Mouse (Mus musculus) effector memory CD4-positive, alpha-beta T cell, adult 5 months (primary cell): ENCODE measurements around the gene Gm6763. TPM values are rescaled to one million over a fixed set of nuclear protein-coding genes. Genes with fewer than 3 reads are reported as not detected.

Experiments
- polyA plus RNA-seq: library from polyadenylated mRNA; unstranded; fragments of 100-300 nt; shearing (Covaris generic); gene quantifications from one replicate; pipeline ENCODE4 v1.2.1, GENCODE M21; 2017

The Gm6763 gene
- not detected for polyA plus RNA-seq

GRCm38 (mm10) chr10:104151197-104151596 is at the start of gene Gm6763:
Gene Gm6763 (plus strand): TSS chr10:104151497.

DNA sequence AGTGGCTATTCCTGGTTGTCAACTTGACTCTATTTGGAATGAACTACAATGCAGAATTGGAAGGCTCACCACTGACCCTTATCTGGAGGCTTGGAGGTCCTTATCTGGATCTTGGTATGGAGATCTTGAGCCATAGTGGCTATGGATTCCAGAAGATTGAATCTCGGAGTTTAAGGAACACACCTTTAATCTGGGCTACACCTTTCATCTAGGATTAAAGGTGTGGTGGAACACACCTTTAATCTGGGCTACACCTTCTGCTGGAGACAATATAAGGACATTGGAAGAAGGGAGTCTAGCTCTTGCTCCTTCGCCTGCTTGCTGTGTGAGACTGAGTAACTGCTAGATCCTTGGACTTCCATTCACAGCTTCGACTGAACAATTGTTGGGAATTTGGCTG is 8.6 kb upstream of the Gm6763 start, which contains the start of gene Gm21293:
Gm21293 (plus strand) TSS at position 301 of the 400 bp plus-strand sequence.

DNA sequence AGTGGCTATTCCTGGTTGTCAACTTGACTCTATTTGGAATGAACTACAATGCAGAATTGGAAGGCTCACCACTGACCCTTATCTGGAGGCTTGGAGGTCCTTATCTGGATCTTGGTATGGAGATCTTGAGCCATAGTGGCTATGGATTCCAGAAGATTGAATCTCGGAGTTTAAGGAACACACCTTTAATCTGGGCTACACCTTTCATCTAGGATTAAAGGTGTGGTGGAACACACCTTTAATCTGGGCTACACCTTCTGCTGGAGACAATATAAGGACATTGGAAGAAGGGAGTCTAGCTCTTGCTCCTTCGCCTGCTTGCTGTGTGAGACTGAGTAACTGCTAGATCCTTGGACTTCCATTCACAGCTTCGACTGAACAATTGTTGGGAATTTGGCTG is 8.4 kb downstream of the Gm6763 start, which contains the start of gene Gm8764:
Gm8764 (plus strand) TSS at position 301 of the 400 bp plus-strand sequence.

DNA sequence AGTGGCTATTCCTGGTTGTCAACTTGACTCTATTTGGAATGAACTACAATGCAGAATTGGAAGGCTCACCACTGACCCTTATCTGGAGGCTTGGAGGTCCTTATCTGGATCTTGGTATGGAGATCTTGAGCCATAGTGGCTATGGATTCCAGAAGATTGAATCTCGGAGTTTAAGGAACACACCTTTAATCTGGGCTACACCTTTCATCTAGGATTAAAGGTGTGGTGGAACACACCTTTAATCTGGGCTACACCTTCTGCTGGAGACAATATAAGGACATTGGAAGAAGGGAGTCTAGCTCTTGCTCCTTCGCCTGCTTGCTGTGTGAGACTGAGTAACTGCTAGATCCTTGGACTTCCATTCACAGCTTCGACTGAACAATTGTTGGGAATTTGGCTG is 16.9 kb downstream of the Gm6763 start, which contains the start of gene Gm21304:
Gm21304 (plus strand) TSS at position 301 of the 400 bp plus-strand sequence.

GRCm38 (mm10) chr10:104176724-104177123 is 25.4 kb downstream of the Gm6763 start, which contains the start of gene Gm21312:
Gene Gm21312 (plus strand): TSS chr10:104177024.

GRCm38 (mm10) chr10:104185233-104185632 is 33.9 kb downstream of the Gm6763 start, which contains the start of gene Gm20765:
Gene Gm20765 (plus strand): TSS chr10:104185533.

DNA sequence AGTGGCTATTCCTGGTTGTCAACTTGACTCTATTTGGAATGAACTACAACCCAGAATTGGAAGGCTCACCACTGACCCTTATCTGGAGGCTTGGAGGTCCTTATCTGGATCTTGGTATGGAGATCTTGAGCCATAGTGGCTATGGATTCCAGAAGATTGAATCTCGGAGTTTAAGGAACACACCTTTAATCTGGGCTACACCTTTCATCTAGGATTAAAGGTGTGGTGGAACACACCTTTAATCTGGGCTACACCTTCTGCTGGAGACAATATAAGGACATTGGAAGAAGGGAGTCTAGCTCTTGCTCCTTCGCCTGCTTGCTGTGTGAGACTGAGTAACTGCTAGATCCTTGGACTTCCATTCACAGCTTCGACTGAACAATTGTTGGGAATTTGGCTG is 42.4 kb downstream of the Gm6763 start, which contains the start of gene Gm4340:
Gm4340 (plus strand) TSS at position 301 of the 400 bp plus-strand sequence.

Other genes starting within 250 kb of the Gm6763 start
- not detected for gene Gm21293, start 8.5 kb upstream of the Gm6763 start, polyA plus RNA-seq
- gene Gm8764, start 8.5 kb downstream of the Gm6763 start, polyA plus RNA-seq = not detected
- gene Gm21304, start 17.0 kb downstream of the Gm6763 start, polyA plus RNA-seq = not detected
- gene Gm21312, start 25.5 kb downstream of the Gm6763 start, polyA plus RNA-seq = not detected
- gene Gm20765, start 34.0 kb downstream of the Gm6763 start, polyA plus RNA-seq = not detected
- gene Gm4340, start 42.5 kb downstream of the Gm6763 start, polyA plus RNA-seq = not detected